Mouse (Mus musculus) monocyte, adult 5-6 weeks (primary cell): ENCODE measurements around the gene Rdh11. TPM values are rescaled to one million over a fixed set of nuclear protein-coding genes. Genes with fewer than 3 reads are reported as not detected.
A peak's percentile ranks its signal among the peaks of the same experiment; 100 is the strongest.

Source experiments
- ATAC-seq: fragments of 153-309, 156-312 bp; replicated peaks from 2 replicates; pipeline ENCODE4 v1.8.0; 2017; ENCODE audit warnings: mild to moderate bottlenecking; ENCODE audit not compliant: low TSS enrichment, insufficient number of reproducible peaks, severe bottlenecking, poor library complexity, low FRiP score
- total RNA-seq: library from RNA; stranded (forward); fragments of 200-1000, 200-491, 200-594 nt; gene quantifications from 3 replicates; pipeline ENCODE4 v1.2.3, GENCODE M21; 2017

The Rdh11 gene
- total RNA-seq, 1 experiment from 2014 or later: 12.8 TPM

- ATAC-seq: no peak
These were observed 42.4 kb downstream of the Rdh11 start for GRCm38 (mm10) chr12:79149653-79150052.

- no peak for ATAC-seq
These were observed 50.7 kb downstream of the Rdh11 start for GRCm38 (mm10) chr12:79141384-79141783.

GRCm38 (mm10) chr12:79140811-79141210, 51.3 kb downstream of the Rdh11 start:
- ATAC-seq: peak; percentile 71

GRCm38 (mm10) chr12:79139417-79139816, 52.7 kb downstream of the Rdh11 start:
- no peak for ATAC-seq

GRCm38 (mm10) chr12:79138999-79139398, 53.1 kb downstream of the Rdh11 start:
- no peak for ATAC-seq

GRCm38 (mm10) chr12:79136949-79137348, 55.1 kb downstream of the Rdh11 start:
- no peak for ATAC-seq

GRCm38 (mm10) chr12:79135105-79135504, 57.0 kb downstream of the Rdh11 start:
- no peak for ATAC-seq

- no peak for ATAC-seq
These were observed 57.4 kb downstream of the Rdh11 start for GRCm38 (mm10) chr12:79134676-79135075.

- peak; percentile 78; the same call in 1 of the 2 replicates for ATAC-seq
These were observed 60.2 kb downstream of the Rdh11 start for GRCm38 (mm10) chr12:79131706-79132460.

- ATAC-seq: no peak
These were observed 60.9 kb downstream of the Rdh11 start for GRCm38 (mm10) chr12:79131178-79131675.

GRCm38 (mm10) chr12:79130299-79131177, 61.6 kb downstream of the Rdh11 start, which contains the start of gene Arg2:
TSS of gene Arg2 (plus strand) at chr12:79130777.
- peak; percentile 79 for ATAC-seq

Other genes with a start within 250 kb of the Rdh11 start
- gene Tmem229b, start 184.7 kb downstream of the Rdh11 start, total RNA-seq: 47.0 to 75.7 TPM (median 65.1 TPM) in 3 replicates
- 0.29 to 0.32 TPM in 2 of 3 replicates, not detected in the other for gene Plekhh1, start 163.1 kb downstream of the Rdh11 start, total RNA-seq
- 8.3 to 19.9 TPM (median 8.3 TPM) in 3 replicates for gene Pigh, start 102.6 kb downstream of the Rdh11 start, total RNA-seq
- gene Arg2, start 61.5 kb downstream of the Rdh11 start, total RNA-seq: not detected in 3 replicates
- gene Vti1b, start 19.6 kb downstream of the Rdh11 start, total RNA-seq: 199 to 253 TPM (median 246 TPM) in 3 replicates
- 5.2 to 7.9 TPM (median 5.2 TPM) in 3 replicates for gene Rdh12, start 16.6 kb upstream of the Rdh11 start, total RNA-seq
- 16.7 to 50.3 TPM (median 30.7 TPM) in 3 replicates for gene Zfyve26, start 104.0 kb upstream of the Rdh11 start, total RNA-seq
- 0.29 TPM in 1 of 3 replicates, not detected in the others for gene Rad51b, start 105.0 kb upstream of the Rdh11 start, total RNA-seq